17 mouse cellular contexts compared by ENCODE assay signal in genomic region chr12:105929456-105929921, GRCm38 (mm10).
DNase-seq lines count a peak whose midpoint lies in the region; ATAC-seq lines count a peak whose summit lies in the region.
"Had no signal": no experiment of that assay in that cellular context is flagged by ENCODE, and none has a peak within 500 bp of the region (broad histone marks: within the 10 kb centered on the region; RNA-seq: fewer than 3 reads in every experiment).

No protein-coding gene starts in this region.

- H3K27ac ChIP-seq in forebrain, embryonic 10.5 days = peak overlapping the region; percentile 82
- no peak overlapping the region for H3K27ac ChIP-seq in forebrain, embryonic 15.5 days (replicated peaks)
- H3K27ac ChIP-seq in forebrain, embryonic 12.5 days = peak overlapping the region; percentile 57
- H3K27ac ChIP-seq in midbrain, embryonic 12.5 days (replicated peaks) = peak overlapping the region; percentile 61
- H3K27ac ChIP-seq: kidney, postnatal 0 days; liver, embryonic 14.5 days had no signal

- peak overlapping the region; percentile 6; the same call in 1 of the 2 replicates for H3K4me3 ChIP-seq in forebrain, embryonic 10.5 days
- H3K4me3 ChIP-seq in forebrain, embryonic 15.5 days = no peak overlapping the region
- H3K4me3 ChIP-seq in forebrain, embryonic 12.5 days (replicated peaks) = no peak overlapping the region
- H3K4me3 ChIP-seq in midbrain, embryonic 12.5 days = no peak overlapping the region

- WGBS in forebrain, embryonic 10.5 days = 7% methylated on average over 12 of the region's 12 CpGs
- 10% methylated on average over 12 of the region's 12 CpGs for WGBS in forebrain, embryonic 15.5 days
- WGBS in forebrain, embryonic 12.5 days = 1% methylated on average over 12 of the region's 12 CpGs
- 8% methylated on average over 12 of the region's 12 CpGs for WGBS in midbrain, embryonic 12.5 days

- peaks cover 28% of the 10 kb centered on the region for H3K4me1 ChIP-seq in forebrain, embryonic 10.5 days
- H3K4me1 ChIP-seq in forebrain, embryonic 15.5 days = peaks cover 6% of the 10 kb centered on the region
- H3K4me1 ChIP-seq in forebrain, embryonic 12.5 days = peaks cover 19% of the 10 kb centered on the region
- peaks cover 14% of the 10 kb centered on the region for H3K4me1 ChIP-seq in midbrain, embryonic 12.5 days

- peaks cover 8% of the 10 kb centered on the region; the same call in 1 of the 2 replicates for H3K9me3 ChIP-seq in forebrain, embryonic 10.5 days
- no peaks in the 10 kb centered on the region for H3K9me3 ChIP-seq in forebrain, embryonic 15.5 days
- H3K9me3 ChIP-seq in forebrain, embryonic 12.5 days = peaks cover 9% of the 10 kb centered on the region; the same call in 1 of the 2 replicates
- H3K9me3 ChIP-seq in midbrain, embryonic 12.5 days = peaks cover 5% of the 10 kb centered on the region

- no peak overlapping the region for H3K9ac ChIP-seq in forebrain, embryonic 15.5 days (replicated peaks)
- H3K9ac ChIP-seq in forebrain, embryonic 12.5 days = no peak overlapping the region
- H3K9ac ChIP-seq in midbrain, embryonic 12.5 days (replicated peaks) = no peak overlapping the region
- H3K9ac ChIP-seq: liver, embryonic 14.5 days had no signal

- no peak for DNase-seq in forebrain, embryonic 10.5 days (ENCODE audit: extremely low spot score, low spot score)
- peak; percentile 75 for DNase-seq in ZHBTc4 (ENCODE audit: low read depth, low spot score)
- no peak for DNase-seq in frontal cortex, adult 2 months (ENCODE audit: extremely low spot score in 1 of 2, low spot score in 1 of 2)
- DNase-seq in cerebellum, adult 8-10 months = no peak
- DNase-seq in layer of hippocampus, postnatal 25 days (ENCODE audit: extremely low spot score in 1 of 2, low spot score in 1 of 2) = no peak
- DNase-seq: adrenal gland, adult 8-10 months; cerebellum, postnatal 14 days; heart, adult 11 months; layer of hippocampus, postnatal 36 days; lung, postnatal 14 days; thymus, postnatal 36 days had no signal

- H3K36me3 ChIP-seq in forebrain, embryonic 10.5 days (replicated peaks) = no peaks in the 10 kb centered on the region
- no peaks in the 10 kb centered on the region for H3K36me3 ChIP-seq in forebrain, embryonic 15.5 days
- H3K36me3 ChIP-seq in forebrain, embryonic 12.5 days (replicated peaks) = no peaks in the 10 kb centered on the region
- H3K36me3 ChIP-seq in midbrain, embryonic 12.5 days = no peaks in the 10 kb centered on the region

- ATAC-seq in forebrain, embryonic 15.5 days (replicated peaks) = no peak
- peak; percentile 66 for ATAC-seq in forebrain, embryonic 12.5 days (ENCODE audit: low FRiP score)
- peak; percentile 44; the same call in 1 of the 2 replicates for ATAC-seq in midbrain, embryonic 12.5 days (ENCODE audit: low FRiP score, low read depth)
- ATAC-seq: inflammation-experienced regulatory T-cells, adult 6 months had no signal

- peaks cover 13% of the 10 kb centered on the region; the same call in 1 of the 2 replicates for H3K27me3 ChIP-seq in forebrain, embryonic 10.5 days (ENCODE audit: poor library complexity, severe bottlenecking)
- H3K27me3 ChIP-seq in forebrain, embryonic 15.5 days = no peaks in the 10 kb centered on the region
- no peaks in the 10 kb centered on the region for H3K27me3 ChIP-seq in forebrain, embryonic 12.5 days
- peaks cover 19% of the 10 kb centered on the region; the same call in 1 of the 2 replicates for H3K27me3 ChIP-seq in midbrain, embryonic 12.5 days

- no peak overlapping the region for H3K4me2 ChIP-seq in forebrain, embryonic 15.5 days (replicated peaks)
- 0 out of 2 replicates have a peak overlapping the region, but pooled peaks have one; percentile 8 for H3K4me2 ChIP-seq in forebrain, embryonic 12.5 days
- no peak overlapping the region; the same call in 1 of the 2 replicates for H3K4me2 ChIP-seq in midbrain, embryonic 12.5 days (replicated peaks)
